12 mouse cellular contexts compared by ENCODE assay signal in the genomic region with DNA sequence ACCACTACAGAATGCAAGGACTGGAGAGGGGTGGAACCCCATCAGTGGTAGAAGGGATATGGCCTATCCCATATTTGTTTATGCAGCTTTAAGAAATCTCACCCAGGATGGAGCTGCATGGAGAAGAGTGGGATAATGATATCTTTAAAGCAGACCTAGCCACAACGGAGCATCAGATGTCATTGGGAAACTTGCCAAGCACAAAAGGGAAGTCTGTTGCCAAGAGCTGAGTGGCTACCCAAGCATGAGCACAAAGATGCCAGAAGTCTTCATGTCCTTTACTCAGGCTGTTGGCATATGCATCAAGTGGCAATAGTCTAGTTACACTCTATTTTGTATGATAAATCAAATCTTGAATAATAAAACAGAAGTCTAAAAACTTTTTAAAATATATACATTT.
A peak's percentile ranks its signal among the peaks of the same experiment; 100 is the strongest.
DNase-seq lines count a peak whose midpoint lies in the region.
"Had no signal": no experiment of that assay in that cellular context is flagged by ENCODE, and none has a peak within 500 bp of the region (broad histone marks: within the 10 kb centered on the region; RNA-seq: fewer than 3 reads in every experiment).

No protein-coding gene starts in this region.

- intact Hi-C loops in left cerebral cortex, postnatal 4 days (cut with DNase I) = no loop called here
- intact Hi-C loops in left cerebral cortex, postnatal 36 days (cut with DNase I) = no loop called here
- intact Hi-C loops in heart, postnatal 25 days (cut with DNase I) = no loop called here

- peak; percentile 70 to 79 for DNase-seq in cerebellum, postnatal 10 days
- DNase-seq in cerebellum, adult 11-12 months = no peak
- DNase-seq in left cerebral cortex, postnatal 4 days = peak; percentile 41
- DNase-seq in left cerebral cortex, postnatal 36 days (ENCODE audit: low spot score in 2 of 2) = no peak
- DNase-seq in Muller cell, postnatal 12 days (ENCODE audit: inconsistent ontology term) = peak; percentile 56
- no peak for DNase-seq in heart, postnatal 25 days (ENCODE audit: low spot score)
- no peak for DNase-seq in layer of hippocampus, postnatal 10 days (ENCODE audit: low spot score in 2 of 2)
- DNase-seq: adrenal gland, postnatal 10 days; forebrain, postnatal 0 days; gastrocnemius, postnatal 14 days; heart, postnatal 36 days; kidney, adult 11 months had no signal

Comparison
In these comparisons a context has a peak if more than half of its experiments do, and no peak if none do; other contexts are left out.
1. DNase-seq: peak in cerebellum, postnatal 10 days (2 of 2), left cerebral cortex, postnatal 4 days (single experiment) and Muller cell, postnatal 12 days (single experiment); none in cerebellum, adult 11-12 months (single experiment), left cerebral cortex, postnatal 36 days (0 of 2), heart, postnatal 25 days (single experiment) and layer of hippocampus, postnatal 10 days (0 of 2).